Mouse (Mus musculus): Measurements from ENCODE around the gene Supt3. TPM values are rescaled to one million over a fixed set of nuclear protein-coding genes. Genes with fewer than 3 reads are reported as not detected.

The Supt3 gene
- polyA plus RNA-seq, 1 experiment, result 15.9 TPM

- no peak overlapping the region for H3K4me3 ChIP-seq (ENCODE audit: low read depth, low read length)
- no peaks in the 10 kb centered on the region for H3K27me3 ChIP-seq (ENCODE audit: control insufficient read depth, insufficient read depth, low read length, poor library complexity, severe bottlenecking)
- no peaks in the 10 kb centered on the region for H3K4me1 ChIP-seq (ENCODE audit: control insufficient read depth, insufficient read depth, low read length)
- H3K9ac ChIP-seq (ENCODE audit: low read depth, poor library complexity, severe bottlenecking), result no peak overlapping the region
- no peak for TF ChIP-seq CTCF (IDR thresholded peaks at IDR 0.05; ENCODE audit: low read depth, low read length)
- no peak for TF ChIP-seq EP300 (IDR thresholded peaks at IDR 0.05; ENCODE audit: insufficient read depth, low read depth, low read length)
- TF ChIP-seq POLR2A (IDR thresholded peaks at IDR 0.05; ENCODE audit: insufficient read depth, low read length), result no peak
- no peak overlapping the region for H3K27ac ChIP-seq (ENCODE audit: insufficient read depth, low read length)
- H3K9me3 ChIP-seq (replicated peaks; ENCODE audit: control insufficient read depth, insufficient read depth, low read length, poor library complexity, severe bottlenecking), result no peaks in the 10 kb centered on the region
- H3K36me3 ChIP-seq (ENCODE audit: control insufficient read depth, insufficient read depth, low read length, poor library complexity, severe bottlenecking), result no peaks in the 10 kb centered on the region
Measured at GRCm38 (mm10) chr17:45128611-45129010, 351.7 kb downstream of the Supt3 start.

DNA sequence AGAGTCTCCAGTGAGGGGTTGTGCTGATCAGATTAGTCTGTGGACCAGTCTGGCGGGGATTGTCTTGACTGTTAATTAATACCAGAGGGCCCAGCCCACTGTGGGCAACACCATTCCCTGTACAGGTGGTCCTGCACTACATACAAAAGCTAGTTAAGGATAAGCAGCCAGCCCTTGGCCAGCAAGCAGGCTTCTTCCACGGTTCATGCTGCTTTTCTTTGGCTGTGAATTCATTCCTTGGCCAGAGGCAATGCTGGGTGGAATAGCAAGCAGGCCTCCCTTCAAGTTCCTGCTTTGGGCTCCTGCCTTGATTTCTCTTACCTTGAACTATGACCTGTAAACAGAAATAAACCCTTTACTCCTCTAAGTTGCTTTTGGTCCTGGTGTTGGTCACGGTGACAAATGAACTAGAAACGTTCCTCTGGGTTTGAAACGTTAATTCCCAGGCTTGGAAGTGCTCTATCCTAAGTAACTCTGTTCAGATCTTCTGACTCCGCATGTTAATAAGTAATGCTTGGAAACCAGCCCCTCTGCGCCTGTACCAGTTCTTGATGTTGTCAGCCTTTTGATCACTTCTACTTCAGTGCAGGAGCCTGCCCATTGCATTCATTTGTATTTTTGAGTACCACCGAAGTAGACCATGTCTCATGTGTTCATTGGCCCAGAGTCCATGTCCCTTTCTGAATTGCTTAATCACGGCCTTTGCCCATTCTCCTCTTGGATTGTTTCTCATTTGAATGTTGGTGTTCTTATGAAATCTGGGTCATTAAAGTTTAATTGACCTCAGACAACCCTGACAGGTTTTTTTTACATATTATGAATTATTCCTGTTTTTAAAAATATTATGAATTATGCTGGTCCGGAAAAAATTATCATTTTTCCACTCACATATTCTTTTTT is 356.8 kb downstream of the Supt3 start:
- Histone ChIP-seq H3K4me1 (ENCODE audit: control insufficient read depth, insufficient read depth, low read length) (no peaks in the 10 kb centered on the region), H3K36me3 (ENCODE audit: control insufficient read depth, insufficient read depth, low read length, poor library complexity, severe bottlenecking) (no peaks in the 10 kb centered on the region), H3K9ac (ENCODE audit: low read depth, poor library complexity, severe bottlenecking) (no peak overlapping the region), H3K9me3 (replicated peaks; ENCODE audit: control insufficient read depth, insufficient read depth, low read length, poor library complexity, severe bottlenecking) (no peaks in the 10 kb centered on the region; the same call in 1 of the 2 replicates), H3K27ac (ENCODE audit: insufficient read depth, low read length) (no peak overlapping the region), H3K27me3 (ENCODE audit: control insufficient read depth, insufficient read depth, low read length, poor library complexity, severe bottlenecking) (no peaks in the 10 kb centered on the region), H3K4me3 (ENCODE audit: low read depth, low read length) (no peak overlapping the region)
- TF ChIP-seq POLR2A (IDR thresholded peaks at IDR 0.05; ENCODE audit: insufficient read depth, low read length), result no peak
- no peak for TF ChIP-seq CTCF (IDR thresholded peaks at IDR 0.05; ENCODE audit: low read depth, low read length)
- TF ChIP-seq EP300 (IDR thresholded peaks at IDR 0.05; ENCODE audit: insufficient read depth, low read depth, low read length), result no peak

DNA sequence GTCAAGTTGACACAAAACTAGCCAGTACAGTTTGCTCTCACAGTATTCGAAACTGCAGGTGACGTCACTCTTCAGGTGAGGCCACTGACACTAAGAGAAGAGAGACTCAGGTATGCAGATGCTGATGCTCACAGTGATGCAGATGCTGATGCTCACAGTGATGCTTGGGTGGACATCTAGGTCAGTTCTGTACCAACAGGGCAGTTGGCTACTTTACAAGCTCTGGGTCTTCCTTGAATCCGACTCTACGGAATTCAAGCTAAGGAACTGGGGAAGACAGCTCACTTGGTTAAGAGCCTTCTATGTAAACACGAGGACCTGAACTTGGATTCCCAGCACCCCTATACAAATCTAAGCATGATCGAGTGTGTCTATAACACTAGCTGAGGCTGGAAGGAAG is 359.5 kb downstream of the Supt3 start:
- Histone ChIP-seq H3K27me3 (ENCODE audit: control insufficient read depth, insufficient read depth, low read length, poor library complexity, severe bottlenecking) (no peaks in the 10 kb centered on the region), H3K27ac (ENCODE audit: insufficient read depth, low read length) (no peak overlapping the region)
- TF ChIP-seq EP300 (IDR thresholded peaks at IDR 0.05; ENCODE audit: insufficient read depth, low read depth, low read length) (no peak), POLR2A (IDR thresholded peaks at IDR 0.05; ENCODE audit: insufficient read depth, low read length) (no peak), CTCF (IDR thresholded peaks at IDR 0.05; ENCODE audit: low read depth, low read length) (no peak)

GRCm38 (mm10) chr17:45143043-45143442 is 366.1 kb downstream of the Supt3 start:
- no peaks in the 10 kb centered on the region for H3K27me3 ChIP-seq (ENCODE audit: control insufficient read depth, insufficient read depth, low read length, poor library complexity, severe bottlenecking)
- H3K9me3 ChIP-seq (replicated peaks; ENCODE audit: control insufficient read depth, insufficient read depth, low read length, poor library complexity, severe bottlenecking), result peaks cover 3% of the 10 kb centered on the region
- no peak overlapping the region for H3K27ac ChIP-seq (ENCODE audit: insufficient read depth, low read length)
- no peak overlapping the region for H3K4me3 ChIP-seq (ENCODE audit: low read depth, low read length)
- no peak overlapping the region for H3K9ac ChIP-seq (ENCODE audit: low read depth, poor library complexity, severe bottlenecking)
- TF ChIP-seq EP300 (IDR thresholded peaks at IDR 0.05; ENCODE audit: insufficient read depth, low read depth, low read length) (no peak), CTCF (IDR thresholded peaks at IDR 0.05; ENCODE audit: low read depth, low read length) (no peak), POLR2A (IDR thresholded peaks at IDR 0.05; ENCODE audit: insufficient read depth, low read length) (no peak)
- no peaks in the 10 kb centered on the region for H3K4me1 ChIP-seq (ENCODE audit: control insufficient read depth, insufficient read depth, low read length)
- H3K36me3 ChIP-seq (ENCODE audit: control insufficient read depth, insufficient read depth, low read length, poor library complexity, severe bottlenecking), result no peaks in the 10 kb centered on the region

More for the DNA sequence above, 359.5 kb downstream of the Supt3 start:
- Histone ChIP-seq H3K9me3 (replicated peaks; ENCODE audit: control insufficient read depth, insufficient read depth, low read length, poor library complexity, severe bottlenecking) (no peaks in the 10 kb centered on the region; the same call in 1 of the 2 replicates), H3K4me3 (ENCODE audit: low read depth, low read length) (no peak overlapping the region), H3K9ac (ENCODE audit: low read depth, poor library complexity, severe bottlenecking) (no peak overlapping the region), H3K36me3 (ENCODE audit: control insufficient read depth, insufficient read depth, low read length, poor library complexity, severe bottlenecking) (no peaks in the 10 kb centered on the region), H3K4me1 (ENCODE audit: control insufficient read depth, insufficient read depth, low read length) (no peaks in the 10 kb centered on the region)

GRCm38 (mm10) chr17:45144656-45145055 is 367.7 kb downstream of the Supt3 start:
- Histone ChIP-seq H3K27me3 (ENCODE audit: control insufficient read depth, insufficient read depth, low read length, poor library complexity, severe bottlenecking) (no peaks in the 10 kb centered on the region), H3K9me3 (replicated peaks; ENCODE audit: control insufficient read depth, insufficient read depth, low read length, poor library complexity, severe bottlenecking) (peaks cover 3% of the 10 kb centered on the region), H3K27ac (ENCODE audit: insufficient read depth, low read length) (no peak overlapping the region), H3K36me3 (ENCODE audit: control insufficient read depth, insufficient read depth, low read length, poor library complexity, severe bottlenecking) (no peaks in the 10 kb centered on the region), H3K9ac (ENCODE audit: low read depth, poor library complexity, severe bottlenecking) (no peak overlapping the region), H3K4me3 (ENCODE audit: low read depth, low read length) (no peak overlapping the region), H3K4me1 (ENCODE audit: control insufficient read depth, insufficient read depth, low read length) (no peaks in the 10 kb centered on the region)
- no peak for TF ChIP-seq EP300 (IDR thresholded peaks at IDR 0.05; ENCODE audit: insufficient read depth, low read depth, low read length)
- no peak for TF ChIP-seq CTCF (IDR thresholded peaks at IDR 0.05; ENCODE audit: low read depth, low read length)
- no peak for TF ChIP-seq POLR2A (IDR thresholded peaks at IDR 0.05; ENCODE audit: insufficient read depth, low read length)

DNA sequence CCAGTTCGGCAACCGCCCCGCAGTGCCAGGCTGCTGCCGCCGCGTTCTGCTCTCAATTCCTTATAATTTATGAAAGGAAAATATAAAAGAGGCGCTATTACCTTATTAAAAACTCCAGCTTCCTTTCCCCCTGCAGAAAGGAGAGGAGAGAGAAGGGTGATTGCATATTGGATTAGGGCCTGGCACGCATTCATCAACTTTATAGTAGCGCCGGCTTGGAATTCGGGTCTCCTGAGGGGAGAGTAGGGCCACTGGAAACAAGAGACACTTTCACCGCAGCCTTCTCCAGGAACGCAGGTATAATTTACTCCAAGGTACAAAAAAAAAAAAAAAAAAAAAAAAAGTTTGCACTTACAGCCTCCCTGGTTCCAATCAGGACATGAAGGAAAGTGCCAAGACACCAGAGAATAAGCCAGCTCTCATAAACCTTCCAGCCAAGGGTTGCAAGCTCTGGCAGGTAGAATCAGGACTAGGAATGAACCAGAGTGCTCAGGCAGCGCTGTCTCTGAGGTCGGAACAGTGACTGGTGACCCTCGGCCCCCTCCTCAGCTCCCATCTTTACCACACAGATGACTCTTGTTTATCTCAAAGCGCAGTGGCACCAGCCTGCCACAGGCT is 374.5 kb downstream of the Supt3 start:
- H3K4me3 ChIP-seq (ENCODE audit: low read depth, low read length), result no peak overlapping the region
- H3K9ac ChIP-seq (ENCODE audit: low read depth, poor library complexity, severe bottlenecking), result no peak overlapping the region
- H3K27me3 ChIP-seq (ENCODE audit: control insufficient read depth, insufficient read depth, low read length, poor library complexity, severe bottlenecking), result no peaks in the 10 kb centered on the region
- H3K36me3 ChIP-seq (ENCODE audit: control insufficient read depth, insufficient read depth, low read length, poor library complexity, severe bottlenecking), result no peaks in the 10 kb centered on the region
- H3K27ac ChIP-seq (ENCODE audit: insufficient read depth, low read length), result no peak overlapping the region
- H3K4me1 ChIP-seq (ENCODE audit: control insufficient read depth, insufficient read depth, low read length), result peaks cover 2% of the 10 kb centered on the region
- TF ChIP-seq EP300 (IDR thresholded peaks at IDR 0.05; ENCODE audit: insufficient read depth, low read depth, low read length), result no peak
- no peak for TF ChIP-seq POLR2A (IDR thresholded peaks at IDR 0.05; ENCODE audit: insufficient read depth, low read length)
- TF ChIP-seq CTCF (IDR thresholded peaks at IDR 0.05; ENCODE audit: low read depth, low read length), result no peak
- no peaks in the 10 kb centered on the region for H3K9me3 ChIP-seq (replicated peaks; ENCODE audit: control insufficient read depth, insufficient read depth, low read length, poor library complexity, severe bottlenecking)

All from ES-Bruce4 (cell line).